Mouse (Mus musculus) forebrain, embryonic 12.5 days (tissue): ENCODE measurements at regions not wholly inside any gene's neighbourhood (a gene's known extent, or its start where the extent isn't known, plus 50 kb on each side); places are given as distances from the start of the nearest gene placed in this dataset.
A peak's percentile ranks its signal among the peaks of the same experiment; 100 is the strongest.

Experiments used
- ATAC-seq: fragments of 200-750 bp; cut with Nextera tagmentation; 2 replicates; pipeline ENCODE4 v1.8.0; 2017; ENCODE audit warnings: moderate TSS enrichment; ENCODE audit not compliant: low FRiP score
- H3K27ac ChIP-seq: fragments of 300-500 bp; sonication (generic); 2 replicates; pipeline ENCODE4 v1.5.1; 2016; ENCODE audit warnings: mild to moderate bottlenecking
- H3K27me3 ChIP-seq: fragments of 300-500 bp; sonication (generic); 2 replicates; pipeline ENCODE4 v1.6.1; 2016; ENCODE audit warnings: mild to moderate bottlenecking
- H3K36me3 ChIP-seq: fragments of 300-500 bp; sonication (generic); replicated peaks from 2 replicates; pipeline ENCODE4 v1.6.1; 2016; ENCODE audit warnings: mild to moderate bottlenecking
- H3K4me1 ChIP-seq: fragments of 300-500 bp; sonication (generic); 2 replicates; pipeline ENCODE4 v1.6.1; 2016
- H3K4me2 ChIP-seq: fragments of 300-500 bp; sonication (generic); 2 replicates; pipeline ENCODE4 v1.6.1; 2016; ENCODE audit warnings: mild to moderate bottlenecking, moderate library complexity
- H3K4me3 ChIP-seq: fragments of 300-500 bp; sonication (generic); replicated peaks from 2 replicates; pipeline ENCODE4 v1.5.1; 2016; ENCODE audit warnings: mild to moderate bottlenecking
- H3K9ac ChIP-seq: fragments of 300-500 bp; sonication (generic); 2 replicates; pipeline ENCODE4 v1.6.1; 2016; ENCODE audit warnings: mild to moderate bottlenecking
- H3K9me3 ChIP-seq: fragments of 300-500 bp; sonication (generic); 2 replicates; pipeline ENCODE4 v1.6.1; 2016
- WGBS: fragments of 180-500 bp; shearing (Covaris S2); methylation state at CpG from one replicate; pipeline ENCODE4 v1.1.7; 2016; 5-methylcytosine and 5-hydroxymethylcytosine counted together

DNA sequence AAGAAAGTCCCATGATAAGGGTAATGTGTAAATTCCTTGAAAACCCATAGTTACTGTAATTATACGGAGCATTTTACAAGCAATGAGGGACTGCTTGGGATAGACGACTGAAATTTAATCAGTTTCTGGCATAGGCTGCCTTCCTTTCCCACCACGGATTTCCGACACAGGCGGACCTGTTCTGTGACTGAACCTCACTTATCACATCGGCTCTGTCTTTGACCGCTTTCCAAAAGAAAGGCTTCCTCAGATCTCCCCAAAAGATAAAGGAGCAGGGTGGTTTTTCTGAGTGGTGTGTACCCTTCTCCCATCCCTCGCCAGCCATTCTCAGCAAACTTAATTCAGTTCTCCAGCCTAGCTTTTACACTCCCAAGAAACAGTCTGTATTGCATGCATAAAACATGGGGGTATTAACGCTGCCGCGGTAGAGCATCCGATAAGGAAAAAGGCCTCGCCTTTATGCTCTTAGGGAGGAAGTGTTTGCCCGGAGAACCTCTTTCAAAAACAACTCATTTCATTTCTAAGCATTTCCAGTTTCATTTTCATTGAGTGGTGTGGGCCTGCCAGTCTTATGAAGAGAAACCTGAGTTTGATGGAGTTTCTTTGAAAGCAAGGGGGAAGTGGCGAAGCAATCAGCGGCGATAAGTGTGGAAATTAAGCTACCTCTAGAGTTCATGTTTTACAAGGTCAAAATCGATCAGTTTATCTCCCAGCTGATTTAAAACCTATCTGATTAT lies 435.8 kb upstream of the Adgrl2 start:
- Histone ChIP-seq H3K4me1 (peaks cover 6% of the 10 kb centered on the region; the same call in 1 of the 2 replicates), H3K27me3 (no peaks in the 10 kb centered on the region), H3K36me3 (no peaks in the 10 kb centered on the region), H3K9ac (no peak overlapping the region), H3K4me3 (no peak overlapping the region), H3K9me3 (no peaks in the 10 kb centered on the region), H3K27ac (no peak overlapping the region), H3K4me2 (0 out of 2 replicates have a peak overlapping the region, but pooled peaks have one; percentile 8)
- 66% methylated on average over 18 of the region's 18 CpGs for WGBS
- 0 out of 2 replicates have a peak, but pooled peaks have one; percentile 14 for ATAC-seq

- H3K4me2 ChIP-seq = no peak overlapping the region
- H3K4me3 ChIP-seq = no peak overlapping the region
- H3K9me3 ChIP-seq = no peaks in the 10 kb centered on the region
- no peaks in the 10 kb centered on the region for H3K36me3 ChIP-seq
- H3K27ac ChIP-seq = no peak overlapping the region
- peaks cover 6% of the 10 kb centered on the region; the same call in 1 of the 2 replicates for H3K4me1 ChIP-seq
- H3K27me3 ChIP-seq = no peaks in the 10 kb centered on the region
- ATAC-seq = no peak
- H3K9ac ChIP-seq = no peak overlapping the region
- 89% methylated on average over 1 of the region's 1 CpGs for WGBS
These were observed 434.0 kb upstream of the Adgrl2 start for GRCm38 (mm10) chr3:149424306-149424705.

- Histone ChIP-seq H3K36me3 (no peaks in the 10 kb centered on the region), H3K27me3 (no peaks in the 10 kb centered on the region), H3K4me3 (no peak overlapping the region), H3K9me3 (no peaks in the 10 kb centered on the region), H3K4me2 (no peak overlapping the region), H3K9ac (no peak overlapping the region), H3K27ac (no peak overlapping the region), H3K4me1 (peaks cover 6% of the 10 kb centered on the region; the same call in 1 of the 2 replicates)
- no peak for ATAC-seq
- 77% methylated on average over 9 of the region's 9 CpGs for whole genome bisulfite sequencing
These were observed 433.1 kb upstream of the Adgrl2 start for GRCm38 (mm10) chr3:149423491-149423890.

- ATAC-seq = no peak
- H3K27me3 ChIP-seq = no peaks in the 10 kb centered on the region
- no peak overlapping the region for H3K9ac ChIP-seq
- no peaks in the 10 kb centered on the region for H3K36me3 ChIP-seq
- no peak overlapping the region for H3K27ac ChIP-seq
- H3K4me3 ChIP-seq = no peak overlapping the region
- no peaks in the 10 kb centered on the region for H3K9me3 ChIP-seq
- H3K4me2 ChIP-seq = no peak overlapping the region
- WGBS = 88% methylated on average over 4 of the region's 4 CpGs
- no peaks in the 10 kb centered on the region for H3K4me1 ChIP-seq
These were observed 424.7 kb upstream of the Adgrl2 start for GRCm38 (mm10) chr3:149415081-149415480.

DNA sequence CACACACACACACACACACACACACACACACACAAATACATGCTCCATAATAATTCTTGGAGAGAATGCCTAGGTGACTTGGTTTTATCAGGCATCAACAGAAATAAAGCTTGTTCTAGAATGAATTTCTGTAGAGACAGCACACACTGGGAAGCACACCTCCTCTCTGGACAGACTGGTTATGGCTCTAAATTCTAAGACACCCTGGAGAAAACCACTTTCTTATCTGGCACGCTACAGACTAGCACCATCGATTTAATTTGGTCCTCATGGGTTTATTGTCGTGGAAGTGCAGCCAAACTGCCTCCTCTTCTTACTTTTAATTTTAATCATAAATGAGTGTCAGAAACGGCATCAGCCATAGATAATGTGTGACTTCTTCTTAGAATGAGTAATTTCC lies 422.8 kb upstream of the Adgrl2 start:
- Histone ChIP-seq H3K4me3 (no peak overlapping the region), H3K9me3 (no peaks in the 10 kb centered on the region), H3K4me2 (no peak overlapping the region), H3K27ac (no peak overlapping the region), H3K36me3 (no peaks in the 10 kb centered on the region), H3K4me1 (no peaks in the 10 kb centered on the region), H3K9ac (no peak overlapping the region), H3K27me3 (no peaks in the 10 kb centered on the region)
- 82% methylated on average over 4 of the region's 4 CpGs for WGBS
- ATAC-seq = no peak

DNA sequence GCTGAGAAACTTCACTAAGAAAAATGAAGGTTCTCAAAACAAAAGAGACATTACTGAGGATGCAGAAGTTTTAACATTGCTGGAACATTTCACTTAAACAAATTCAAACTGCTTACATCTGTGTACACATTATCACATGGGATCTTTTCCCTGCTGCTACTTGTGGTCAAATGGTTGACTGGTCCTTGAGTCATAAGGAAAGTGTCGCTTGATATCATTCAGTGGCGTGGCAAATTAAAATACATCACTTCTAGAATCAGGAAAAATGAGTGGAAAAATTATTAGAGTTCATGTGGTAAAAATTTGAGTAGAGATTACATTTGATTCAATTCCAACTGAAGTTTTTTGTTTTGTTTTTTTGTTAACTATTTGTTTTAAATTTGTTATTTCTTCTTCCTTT lies 420.2 kb upstream of the Adgrl2 start:
- Histone ChIP-seq H3K9ac (no peak overlapping the region), H3K4me1 (peaks cover 11% of the 10 kb centered on the region), H3K36me3 (no peaks in the 10 kb centered on the region), H3K27me3 (no peaks in the 10 kb centered on the region), H3K4me2 (no peak overlapping the region), H3K27ac (no peak overlapping the region), H3K4me3 (no peak overlapping the region), H3K9me3 (no peaks in the 10 kb centered on the region)
- ATAC-seq = no peak
- 99% methylated on average over 2 of the region's 2 CpGs for WGBS

- Histone ChIP-seq H3K36me3 (no peaks in the 10 kb centered on the region), H3K27me3 (no peaks in the 10 kb centered on the region), H3K4me1 (peaks cover 11% of the 10 kb centered on the region), H3K4me3 (no peak overlapping the region), H3K9ac (no peak overlapping the region), H3K4me2 (no peak overlapping the region), H3K27ac (no peak overlapping the region), H3K9me3 (no peaks in the 10 kb centered on the region)
- 92% methylated on average over 3 of the region's 3 CpGs for WGBS
- ATAC-seq = no peak
These were observed 418.5 kb upstream of the Adgrl2 start for GRCm38 (mm10) chr3:149408858-149409257.

DNA sequence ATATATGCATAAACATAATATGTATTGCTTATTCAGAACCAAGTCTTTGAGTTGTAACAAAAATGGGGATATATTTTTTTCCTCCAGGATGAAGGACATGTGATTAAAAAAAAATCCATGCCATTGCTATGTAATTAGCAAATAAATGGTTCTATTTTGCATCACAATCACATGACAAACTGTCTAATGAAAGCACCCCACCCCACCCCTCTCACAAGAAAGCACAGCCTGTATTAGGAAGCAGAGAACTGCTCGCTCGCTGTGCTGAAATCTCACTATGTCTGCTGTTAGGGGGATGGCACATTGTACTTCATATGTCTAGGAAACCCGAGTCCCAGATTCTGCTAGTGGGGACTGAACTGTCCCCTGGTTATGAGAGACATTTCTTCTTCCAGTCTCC lies 415.5 kb upstream of the Adgrl2 start:
- Histone ChIP-seq H3K36me3 (no peaks in the 10 kb centered on the region), H3K27me3 (no peaks in the 10 kb centered on the region), H3K9ac (no peak overlapping the region), H3K27ac (no peak overlapping the region), H3K4me3 (no peak overlapping the region), H3K9me3 (no peaks in the 10 kb centered on the region), H3K4me2 (no peak overlapping the region), H3K4me1 (peaks cover 22% of the 10 kb centered on the region)
- no peak for ATAC-seq
- 41% methylated on average over 3 of the region's 3 CpGs for WGBS

DNA sequence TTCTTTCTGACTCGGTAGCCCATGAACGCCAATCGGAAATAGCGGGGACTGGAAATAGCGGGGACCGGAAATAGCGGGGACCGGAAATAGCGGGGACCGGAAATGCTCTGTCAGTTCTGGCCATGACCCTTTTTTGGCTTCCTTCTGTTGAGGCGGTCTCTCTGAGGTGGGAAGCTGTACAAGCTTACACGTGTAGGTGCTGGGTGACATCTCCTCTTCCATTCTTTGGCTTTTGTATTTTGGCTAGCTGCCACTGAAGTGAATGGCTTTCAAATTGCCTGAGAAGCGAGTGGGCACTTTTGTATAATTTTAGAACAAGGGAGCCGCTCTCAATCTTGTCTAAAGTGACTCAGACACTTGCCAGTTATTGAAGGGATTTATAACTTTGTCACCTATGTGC lies 414.3 kb upstream of the Adgrl2 start:
- no peak for ATAC-seq
- WGBS = 92% methylated on average over 14 of the region's 14 CpGs
- Histone ChIP-seq H3K4me3 (no peak overlapping the region), H3K27ac (no peak overlapping the region), H3K9me3 (no peaks in the 10 kb centered on the region), H3K36me3 (no peaks in the 10 kb centered on the region), H3K9ac (no peak overlapping the region), H3K4me1 (peaks cover 22% of the 10 kb centered on the region), H3K4me2 (no peak overlapping the region), H3K27me3 (no peaks in the 10 kb centered on the region)

DNA sequence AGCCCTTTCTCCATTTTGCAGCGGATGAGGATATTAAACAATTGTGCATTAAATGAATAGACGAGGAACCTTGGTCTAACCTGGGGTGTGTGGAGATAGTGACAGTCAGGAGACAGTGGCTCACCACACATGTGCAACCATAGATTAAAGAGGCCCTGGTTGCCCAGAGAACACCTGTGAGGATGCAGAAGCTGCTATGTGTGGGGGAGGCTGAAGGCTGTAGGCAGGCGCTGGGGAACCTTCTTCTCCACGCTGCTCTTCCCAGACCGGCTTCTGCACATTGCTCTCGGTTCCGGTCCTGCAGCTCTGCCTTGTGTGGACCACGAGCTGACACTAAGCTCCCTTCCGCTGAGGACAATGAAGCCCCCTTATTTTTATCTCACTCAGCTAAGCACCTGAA lies 412.1 kb upstream of the Adgrl2 start:
- no peaks in the 10 kb centered on the region for H3K36me3 ChIP-seq
- WGBS = 64% methylated on average over 9 of the region's 9 CpGs
- ATAC-seq = 0 out of 2 replicates have a peak, but pooled peaks have one; percentile 30
- H3K4me2 ChIP-seq = no peak overlapping the region
- no peaks in the 10 kb centered on the region for H3K9me3 ChIP-seq
- H3K27me3 ChIP-seq = no peaks in the 10 kb centered on the region
- peaks cover 22% of the 10 kb centered on the region for H3K4me1 ChIP-seq
- no peak overlapping the region for H3K27ac ChIP-seq
- H3K4me3 ChIP-seq = no peak overlapping the region
- no peak overlapping the region for H3K9ac ChIP-seq

- H3K27ac ChIP-seq = no peak overlapping the region
- H3K36me3 ChIP-seq = no peaks in the 10 kb centered on the region
- H3K4me2 ChIP-seq = no peak overlapping the region
- no peak overlapping the region for H3K9ac ChIP-seq
- H3K9me3 ChIP-seq = no peaks in the 10 kb centered on the region
- WGBS = 75% methylated on average over 4 of the region's 4 CpGs
- H3K4me3 ChIP-seq = no peak overlapping the region
- no peaks in the 10 kb centered on the region for H3K27me3 ChIP-seq
- no peaks in the 10 kb centered on the region for H3K4me1 ChIP-seq
- no peak for ATAC-seq
These were observed 404.7 kb upstream of the Adgrl2 start for GRCm38 (mm10) chr3:149395082-149395481.

DNA sequence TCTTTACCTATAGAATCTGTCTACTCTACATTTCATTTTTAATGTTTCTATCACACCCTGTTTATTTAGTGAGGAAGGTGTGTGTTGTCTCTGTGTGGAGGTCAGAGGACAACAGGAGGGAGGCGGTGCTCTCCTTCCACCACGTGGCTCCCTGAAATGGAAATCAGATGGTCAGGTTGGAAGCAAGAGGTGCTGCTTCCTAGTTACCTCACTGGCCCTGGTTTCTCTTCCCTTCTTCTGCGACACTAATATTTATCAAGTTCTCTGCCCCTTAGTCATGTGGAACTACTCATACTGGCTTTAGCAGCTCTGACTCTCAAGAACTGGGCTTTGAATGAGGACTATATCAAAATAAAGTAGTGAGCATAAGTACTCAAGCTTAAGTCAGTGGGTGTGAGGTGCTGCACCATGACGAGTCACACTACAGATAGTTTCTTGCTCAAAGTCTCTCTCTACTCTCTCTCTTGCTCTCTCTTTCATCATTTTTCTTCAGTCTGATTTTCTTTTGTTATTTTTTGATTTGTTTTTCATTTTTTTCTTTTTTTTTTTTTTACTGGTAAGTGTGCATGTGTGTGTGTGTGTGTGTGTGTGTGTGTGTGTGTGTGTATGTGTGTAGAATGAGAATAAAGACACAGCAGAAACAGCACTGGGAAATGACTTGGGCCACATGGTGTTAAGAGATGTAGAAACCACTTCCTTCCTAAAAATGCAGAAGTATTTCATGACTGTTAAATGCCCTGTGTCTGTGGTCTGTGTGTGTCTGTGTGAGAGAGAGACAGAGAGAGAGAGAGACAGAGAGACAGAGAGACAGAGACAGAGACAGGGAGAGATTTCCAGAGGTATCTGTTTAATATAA lies 403.2 kb upstream of the Adgrl2 start:
- ATAC-seq = no peak
- H3K9ac ChIP-seq = no peak overlapping the region
- no peak overlapping the region for H3K27ac ChIP-seq
- H3K27me3 ChIP-seq = no peaks in the 10 kb centered on the region
- H3K4me2 ChIP-seq = no peak overlapping the region
- no peak overlapping the region for H3K4me3 ChIP-seq
- H3K4me1 ChIP-seq = no peaks in the 10 kb centered on the region
- 70% methylated on average over 4 of the region's 4 CpGs for WGBS
- H3K36me3 ChIP-seq = no peaks in the 10 kb centered on the region
- no peaks in the 10 kb centered on the region for H3K9me3 ChIP-seq
